Mouse (Mus musculus): ENCODE measurements around the gene Sec24c.

The Sec24c gene

DNA sequence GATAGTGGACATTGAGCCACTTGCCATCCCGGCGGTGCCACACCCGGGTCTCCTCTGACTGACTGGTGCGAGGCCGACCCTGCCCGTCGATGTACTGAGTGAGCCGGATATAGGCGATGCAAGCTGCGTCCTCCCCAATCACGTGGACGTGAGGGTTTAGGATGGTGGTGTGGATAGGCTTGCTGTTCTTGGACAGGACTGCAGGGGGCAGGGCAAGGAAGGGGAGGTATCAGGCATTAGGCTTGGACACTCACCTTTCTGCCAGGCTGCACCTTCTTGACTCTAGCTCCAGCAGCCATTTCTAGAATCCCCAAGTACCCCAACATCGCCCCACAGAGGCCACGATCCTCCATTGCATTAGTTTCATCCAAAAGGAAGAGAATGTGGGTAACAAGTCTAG, 63.2 kb downstream of the Sec24c start:
- peak; percentile 76 to 81 for DNase-seq

- no peak for DNase-seq
Observed at GRCm38 (mm10) chr14:20738511-20738910, 64.4 kb downstream of the Sec24c start.

DNA sequence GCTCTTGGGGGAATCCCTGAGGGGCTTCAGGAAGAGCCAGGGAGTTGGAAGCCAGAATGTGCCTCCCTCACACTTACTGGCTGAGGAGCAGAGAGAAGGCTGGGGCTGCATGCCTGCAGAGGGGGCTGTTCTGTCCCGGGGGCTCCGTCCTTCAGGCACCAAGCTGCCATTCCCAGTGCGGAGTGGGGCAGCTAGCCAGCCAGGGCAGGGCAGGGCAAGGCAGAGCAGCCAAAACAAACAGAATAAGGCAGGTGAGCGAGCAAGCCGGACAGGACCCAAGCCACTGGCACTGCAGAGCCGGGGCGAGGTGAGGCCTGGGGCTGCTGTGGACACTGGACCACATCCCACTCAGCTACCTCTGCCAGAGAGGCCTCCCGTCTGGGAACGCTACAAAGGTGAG, 67.2 kb downstream of the Sec24c start:
- peak; percentile 44 to 67 for DNase-seq

GRCm38 (mm10) chr14:20743614-20744013, 69.5 kb downstream of the Sec24c start:
- DNase-seq = no peak

All from lung, postnatal 4 days (tissue).